In genomic region chr17:26028261-26028660, GRCm38 (mm10) we compare ENCODE assay signal across 10 mouse cellular contexts.
"Had no signal": no experiment of that assay in that cellular context is flagged by ENCODE, and none has a peak within 500 bp of the region (broad histone marks: within the 10 kb centered on the region; RNA-seq: fewer than 3 reads in every experiment).

No protein-coding gene starts in this region.

- H3K27me3 ChIP-seq: limb, embryonic 13.5 days; midbrain, embryonic 12.5 days; neural tube, embryonic 15.5 days had no signal

- H3K27ac ChIP-seq: limb, embryonic 13.5 days; liver, embryonic 14.5 days; midbrain, embryonic 12.5 days; neural tube, embryonic 15.5 days; stomach, postnatal 0 days had no signal

- H3K9ac ChIP-seq: limb, embryonic 13.5 days; liver, embryonic 14.5 days; midbrain, embryonic 12.5 days; neural tube, embryonic 15.5 days had no signal

- H3K4me3 ChIP-seq: limb, embryonic 13.5 days; midbrain, embryonic 12.5 days; myocyte; neural tube, embryonic 15.5 days had no signal

- H3K4me2 ChIP-seq: limb, embryonic 13.5 days; midbrain, embryonic 12.5 days; neural tube, embryonic 15.5 days had no signal

- H3K9me3 ChIP-seq: limb, embryonic 13.5 days; midbrain, embryonic 12.5 days; neural tube, embryonic 15.5 days had no signal

- DNase-seq: kidney, postnatal 25 days; layer of hippocampus, adult 9-11 months; lung, adult 18-20 months; thymus, postnatal 4 days had no signal

- H3K4me1 ChIP-seq: midbrain, embryonic 12.5 days; neural tube, embryonic 15.5 days had no signal
